In genomic region chr3:131637008-131637407, GRCm38 (mm10) we compare ENCODE assay signal across 17 mouse cellular contexts.
DNase-seq lines count a peak whose midpoint lies in the region; ATAC-seq and TF ChIP-seq lines count a peak whose summit lies in the region.
"Had no signal": no experiment of that assay in that cellular context is flagged by ENCODE, and none has a peak within 500 bp of the region (broad histone marks: within the 10 kb centered on the region; RNA-seq: fewer than 3 reads in every experiment).

No protein-coding gene starts in this region.

- intact Hi-C loops in heart, adult 2 months (cut with DNase I), result no loop called here

- H3K36me3 ChIP-seq in heart, embryonic 11.5 days (ENCODE audit: control insufficient read depth, insufficient read depth, low read length), result no peaks in the 10 kb centered on the region
- H3K36me3 ChIP-seq in heart, adult 2 months (ENCODE audit: control insufficient read depth, insufficient read depth, low read length), result no peaks in the 10 kb centered on the region
- H3K36me3 ChIP-seq in neural tube, embryonic 11.5 days (ENCODE audit: control insufficient read depth, insufficient read depth, low read length), result no peaks in the 10 kb centered on the region
- H3K36me3 ChIP-seq in kidney, embryonic 14.5 days (ENCODE audit: control insufficient read depth, insufficient read depth, low read length), result peaks cover 5% of the 10 kb centered on the region; the same call in 1 of the 2 replicates

- no peak overlapping the region for H3K27ac ChIP-seq in heart, embryonic 11.5 days (ENCODE audit: low read depth, low read length)
- H3K27ac ChIP-seq in heart, adult 2 months, result no peak overlapping the region
- H3K27ac ChIP-seq in neural tube, embryonic 11.5 days (ENCODE audit: low read depth, low read length), result peak overlapping the region; percentile 20; the same call in 1 of the 2 replicates
- no peak overlapping the region for H3K27ac ChIP-seq in kidney, embryonic 14.5 days (ENCODE audit: low read depth, low read length)
- H3K27ac ChIP-seq: heart, embryonic 13.5 days had no signal

- no peak overlapping the region for H3K4me2 ChIP-seq in heart, embryonic 11.5 days
- no peak overlapping the region for H3K4me2 ChIP-seq in neural tube, embryonic 11.5 days (ENCODE audit: low read depth)
- H3K4me2 ChIP-seq in kidney, embryonic 14.5 days (replicated peaks; ENCODE audit: low read depth, low read length), result no peak overlapping the region
- H3K4me2 ChIP-seq: heart, embryonic 13.5 days; midbrain, embryonic 12.5 days had no signal

- TF ChIP-seq POLR2A in heart, adult 2 months (IDR thresholded peaks at IDR 0.05; ENCODE audit: insufficient read depth, low read depth, low read length), result no peak

- peaks cover 7% of the 10 kb centered on the region; the same call in 1 of the 2 replicates for H3K4me1 ChIP-seq in heart, embryonic 11.5 days (ENCODE audit: control insufficient read depth, insufficient read depth, low read length)
- peaks cover 1% of the 10 kb centered on the region; the same call in 1 of the 2 replicates for H3K4me1 ChIP-seq in heart, adult 2 months (ENCODE audit: control insufficient read depth, insufficient read depth, low read length)
- H3K4me1 ChIP-seq in neural tube, embryonic 11.5 days (ENCODE audit: control insufficient read depth, insufficient read depth, low read length), result peaks cover 15% of the 10 kb centered on the region
- no peaks in the 10 kb centered on the region for H3K4me1 ChIP-seq in kidney, embryonic 14.5 days (ENCODE audit: control insufficient read depth, insufficient read depth, low read length)

- WGBS in heart, embryonic 11.5 days (ENCODE audit: insufficient replicate concordance), result 90% methylated on average over 3 of the region's 3 CpGs
- WGBS in heart, adult 2 months, result 90% methylated on average over 3 of the region's 3 CpGs
- WGBS in neural tube, embryonic 11.5 days, result 81% methylated on average over 3 of the region's 3 CpGs
- 88% methylated on average over 3 of the region's 3 CpGs for WGBS in kidney, embryonic 14.5 days

- no peak for TF ChIP-seq EP300 in heart, adult 2 months (IDR thresholded peaks at IDR 0.05; ENCODE audit: insufficient read depth, low read depth, low read length)

- H3K9me3 ChIP-seq in heart, embryonic 11.5 days (replicated peaks; ENCODE audit: control insufficient read depth, low read length), result no peaks in the 10 kb centered on the region
- no peaks in the 10 kb centered on the region for H3K9me3 ChIP-seq in neural tube, embryonic 11.5 days (ENCODE audit: control insufficient read depth, low read length)
- H3K9me3 ChIP-seq in kidney, embryonic 14.5 days (ENCODE audit: control insufficient read depth, low read length), result no peaks in the 10 kb centered on the region
- H3K9me3 ChIP-seq: heart, embryonic 13.5 days; midbrain, embryonic 12.5 days had no signal

- 0 out of 2 replicates have a peak, but pooled peaks have one; percentile 32 for ATAC-seq in heart, embryonic 11.5 days (replicated peaks; ENCODE audit: insufficient number of reproducible peaks, low FRiP score, low TSS enrichment)
- ATAC-seq in neural tube, embryonic 11.5 days (ENCODE audit: insufficient read depth, low FRiP score, low TSS enrichment), result no peak
- ATAC-seq in kidney, embryonic 14.5 days (ENCODE audit: low FRiP score, low TSS enrichment), result no peak

- H3K79me2 ChIP-seq in heart, adult 2 months (replicated peaks; ENCODE audit: control insufficient read depth, insufficient read depth, low read length), result no peaks in the 10 kb centered on the region

- TF ChIP-seq CTCF in heart, adult 2 months (IDR thresholded peaks at IDR 0.05), result no peak

- no peaks in the 10 kb centered on the region for H3K27me3 ChIP-seq in heart, embryonic 11.5 days (ENCODE audit: control insufficient read depth, insufficient read depth, low read length)
- H3K27me3 ChIP-seq in heart, adult 2 months (ENCODE audit: control insufficient read depth, insufficient read depth, low read length), result no peaks in the 10 kb centered on the region
- H3K27me3 ChIP-seq in neural tube, embryonic 11.5 days (ENCODE audit: control insufficient read depth, insufficient read depth, low read length), result no peaks in the 10 kb centered on the region
- no peaks in the 10 kb centered on the region for H3K27me3 ChIP-seq in kidney, embryonic 14.5 days (ENCODE audit: control insufficient read depth, insufficient read depth, low read length)
- H3K27me3 ChIP-seq: heart, embryonic 13.5 days; midbrain, embryonic 12.5 days had no signal

- peak; percentile 10 for DNase-seq in embryo, embryonic 10.5 days (ENCODE audit: low spot score)
- no peak for DNase-seq in embryo, embryonic 10 days (ENCODE audit: low spot score)
- no peak for DNase-seq in heart, adult 2 months
- DNase-seq in neural tube, embryonic 11.5 days (ENCODE audit: low spot score), result no peak
- no peak for DNase-seq in neural tube, embryonic 10.5 days (ENCODE audit: extremely low spot score, low spot score)
- no peak for DNase-seq in Muller cell, postnatal 12 days (ENCODE audit: inconsistent ontology term)
- DNase-seq: gastrocnemius, postnatal 14 days; kidney, adult 8-10 months; kidney, postnatal 36 days; layer of hippocampus, adult 9-11 months; lung, adult 2 months; lung, postnatal 4 days; thymus, postnatal 25 days had no signal

- no peak overlapping the region for H3K4me3 ChIP-seq in heart, embryonic 11.5 days (ENCODE audit: low read depth, low read length)
- H3K4me3 ChIP-seq in heart, adult 2 months, result no peak overlapping the region
- H3K4me3 ChIP-seq in neural tube, embryonic 11.5 days (ENCODE audit: low read depth, low read length), result no peak overlapping the region
- no peak overlapping the region for H3K4me3 ChIP-seq in kidney, embryonic 14.5 days (ENCODE audit: low read length)
- H3K4me3 ChIP-seq: heart, embryonic 13.5 days; midbrain, embryonic 12.5 days had no signal

- no peak overlapping the region for H3K9ac ChIP-seq in heart, embryonic 11.5 days (ENCODE audit: low read depth, low read length)
- no peak overlapping the region for H3K9ac ChIP-seq in heart, adult 2 months (ENCODE audit: low read depth, low read length)
- no peak overlapping the region for H3K9ac ChIP-seq in neural tube, embryonic 11.5 days (ENCODE audit: low read length)
- no peak overlapping the region for H3K9ac ChIP-seq in kidney, embryonic 14.5 days (ENCODE audit: low read depth, low read length)
- H3K9ac ChIP-seq: heart, embryonic 13.5 days; midbrain, embryonic 12.5 days had no signal
